Mouse (Mus musculus): ENCODE results near the gene Dusp1. TPM values are rescaled to one million over a fixed set of nuclear protein-coding genes. Genes with fewer than 3 reads are reported as not detected.

The Dusp1 gene
- total RNA-seq, 2 experiments from 2014 or later = 28.4 to 33.2 TPM

Small RNA genes within 50 kb of the gene (microRNA-seq; reads per million reads assigned to microRNA genes)
- gene Gm22420 = 0 reads per million in 2 experiments

Other genes starting within 250 kb of the Dusp1 start
- gene Neurl1b, start 147.3 kb downstream of the Dusp1 start, total RNA-seq (2021) = 100 to 1,000 TPM; 105 to 111 TPM
- gene Ergic1, start 639 bp downstream of the Dusp1 start, total RNA-seq (2021) = 100 to 1,000 TPM; 180 to 195 TPM
- gene Atp6v0e, start 101.1 kb upstream of the Dusp1 start, total RNA-seq (2021) = 10 to 100 TPM; 36.7 to 45.8 TPM
- gene Crebrf, start 153.5 kb upstream of the Dusp1 start, total RNA-seq (2021) = 10 to 100 TPM; 34.8 to 35.6 TPM
- gene Bnip1, start 218.9 kb upstream of the Dusp1 start, total RNA-seq (2021) = 10 to 100 TPM; 30.4 to 35.1 TPM

Data from left cerebral cortex, postnatal 14 days (tissue).